Mouse (Mus musculus): ENCODE results near the gene Fbxo41.

GRCm38 (mm10) chr6:85452411-85452665 is 50.5 kb downstream of the Fbxo41 start:
- TF ChIP-seq CTCF (IDR thresholded peaks at IDR 0.05; ENCODE audit: low read depth, low read length), result no peak
- no peak for TF ChIP-seq POLR2A (IDR thresholded peaks at IDR 0.05; ENCODE audit: extremely low read depth, insufficient read depth, low read length)

All from liver, adult 2 months (tissue).